Mouse (Mus musculus) neural tube, embryonic 11.5 days (tissue): ENCODE measurements around the gene Cmbl. TPM values are rescaled to one million over a fixed set of nuclear protein-coding genes. Genes with fewer than 3 reads are reported as not detected.

Experiments
- ATAC-seq: fragments of 200-750 bp; cut with Nextera tagmentation; 2 replicates; pipeline ENCODE4 v1.8.0; 2017; ENCODE audit warnings: moderate number of reproducible peaks, mild to moderate bottlenecking, moderate TSS enrichment, moderate library complexity; ENCODE audit not compliant: insufficient read depth, low FRiP score, low TSS enrichment
- DNase-seq: peaks from one replicate; pipeline ENCODE4 v3.0.0-alpha.2; 2015; ENCODE audit warnings: low spot score
- H3K27ac ChIP-seq: fragments of 300-500 bp; sonication (generic); 2 replicates; pipeline ENCODE4 v1.5.1; 2014; ENCODE audit warnings: low read depth, mild to moderate bottlenecking, low read length
- H3K27me3 ChIP-seq: fragments of 300-500 bp; sonication (generic); 2 replicates; pipeline ENCODE4 v1.6.1; 2014; ENCODE audit warnings: mild to moderate bottlenecking, low read length, mixed read lengths; ENCODE audit not compliant: control insufficient read depth, insufficient read depth
- H3K36me3 ChIP-seq: fragments of 300-500 bp; sonication (generic); 2 replicates; pipeline ENCODE4 v1.6.1; 2014; ENCODE audit warnings: mild to moderate bottlenecking, low read length, moderate library complexity, mixed read lengths; ENCODE audit not compliant: control insufficient read depth, insufficient read depth
- H3K4me1 ChIP-seq: fragments of 300-500 bp; sonication (generic); 2 replicates; pipeline ENCODE4 v1.6.1; 2014; ENCODE audit warnings: low read length, mixed read lengths; ENCODE audit not compliant: control insufficient read depth, insufficient read depth
- H3K4me2 ChIP-seq: fragments of 300-500 bp; sonication (generic); 2 replicates; pipeline ENCODE4 v1.6.1; 2014; ENCODE audit warnings: low read depth, mild to moderate bottlenecking, moderate library complexity
- H3K4me3 ChIP-seq: fragments of 300-500 bp; sonication (generic); 2 replicates; pipeline ENCODE4 v1.5.1; 2014; ENCODE audit warnings: low read depth, low read length
- H3K9ac ChIP-seq: fragments of 300-500 bp; sonication (generic); 2 replicates; pipeline ENCODE4 v1.6.1; 2014; ENCODE audit warnings: mild to moderate bottlenecking, low read length
- H3K9me3 ChIP-seq: fragments of 300-500 bp; sonication (generic); 2 replicates; pipeline ENCODE4 v1.6.1; 2016; ENCODE audit warnings: low read length; ENCODE audit not compliant: control insufficient read depth
- WGBS: fragments of 180-500 bp; shearing (Covaris S2); extraction: QIAGEN DNeasy Blood & Tissue Kit; methylation state at CpG from one replicate; pipeline ENCODE4 v1.1.7; 2014; 5-methylcytosine and 5-hydroxymethylcytosine counted together
- polyA plus RNA-seq: library from polyadenylated mRNA; unstranded; fragments of >200 nt; fragmentation: Nextera tagmentation; extraction: Ambion mirVana; gene quantifications from 2 replicates; pipeline ENCODE4 v1.2.1, GENCODE M21; 2014

Cmbl gene
- polyA plus RNA-seq, 1 experiment from 2014 or later: 2.2 TPM

- Histone ChIP-seq H3K36me3 (no peaks in the 10 kb centered on the region), H3K4me3 (no peak overlapping the region), H3K9ac (no peak overlapping the region), H3K9me3 (no peaks in the 10 kb centered on the region), H3K4me1 (no peaks in the 10 kb centered on the region), H3K27ac (no peak overlapping the region), H3K27me3 (no peaks in the 10 kb centered on the region), H3K4me2 (no peak overlapping the region)
- ATAC-seq: no peak
- 90% methylated on average over 6 of the region's 6 CpGs for WGBS
- no peak for DNase-seq
These were observed 69.4 kb downstream of the Cmbl start for GRCm38 (mm10) chr15:31634582-31634981.

DNA sequence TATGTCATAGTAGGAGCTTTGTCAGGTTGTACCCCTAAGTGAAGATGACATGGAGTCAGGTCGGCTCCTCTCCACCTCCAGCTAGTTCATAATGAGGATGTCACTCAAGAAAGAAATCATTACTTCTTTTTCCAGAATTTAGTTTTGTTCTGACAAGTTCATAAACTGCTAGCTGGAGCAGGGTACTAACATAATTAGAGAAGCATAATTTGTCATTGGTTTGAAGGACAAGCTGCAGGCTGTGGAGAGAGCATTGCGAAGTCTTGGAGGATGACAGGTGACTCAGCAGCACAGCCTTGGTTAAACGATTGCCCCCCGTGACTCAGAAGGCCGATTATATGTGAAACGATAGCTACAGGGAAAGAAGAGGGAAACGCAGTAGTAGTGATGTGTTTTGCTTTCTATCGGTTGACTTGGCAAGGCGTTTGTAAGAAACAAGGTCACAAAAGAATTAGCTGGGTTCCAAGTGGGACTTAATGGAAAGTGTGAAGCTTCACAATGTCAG, 71.0 kb downstream of the Cmbl start:
- no peaks in the 10 kb centered on the region for H3K36me3 ChIP-seq
- no peak overlapping the region for H3K4me3 ChIP-seq
- no peak for DNase-seq
- H3K4me1 ChIP-seq: no peaks in the 10 kb centered on the region
- no peak overlapping the region for H3K9ac ChIP-seq
- H3K4me2 ChIP-seq: no peak overlapping the region
- no peak for ATAC-seq
- no peaks in the 10 kb centered on the region for H3K9me3 ChIP-seq
- H3K27ac ChIP-seq: no peak overlapping the region
- WGBS: 90% methylated on average over 9 of the region's 9 CpGs
- H3K27me3 ChIP-seq: no peaks in the 10 kb centered on the region

Other genes with a start within 250 kb of the Cmbl start
- 0.78 and 1.1 TPM in 2 replicates for gene Ankrd33b, start 197.7 kb upstream of the Cmbl start, polyA plus RNA-seq
- 2.7 and 3.2 TPM in 2 replicates for gene Ropn1l, start 111.7 kb upstream of the Cmbl start, polyA plus RNA-seq
- 53.8 and 54.1 TPM in 2 replicates for gene March6, start 34.3 kb upstream of the Cmbl start, polyA plus RNA-seq
- gene Cct5, start 36.4 kb downstream of the Cmbl start, polyA plus RNA-seq: 717 and 722 TPM in 2 replicates
- 13.6 and 15.8 TPM in 2 replicates for gene Fam173b, start 36.5 kb downstream of the Cmbl start, polyA plus RNA-seq